Mouse (Mus musculus) gastrocnemius, postnatal 4 days (tissue): Measurements from ENCODE around the gene Dnajc25. TPM values are rescaled to one million over a fixed set of nuclear protein-coding genes. Genes with fewer than 3 reads are reported as not detected.

Source experiments
- DNase-seq, 2 experiments: peaks; one replicate each; pipeline ENCODE4 v3.0.0; 2021 to 2022; ENCODE audit warnings: low spot score in 2 of 2, mixed read lengths in 2 of 2
- total RNA-seq, 2 experiments: library from RNA; stranded (reverse); gene quantifications; 2 replicates each; pipeline ENCODE4 v1.2.3; 2021

The Dnajc25 gene
- total RNA-seq, 2 experiments from 2014 or later, result 15.8 to 17.4 TPM

- no peak for DNase-seq
Observed at GRCm38 (mm10) chr4:59057929-59058328, 63.1 kb downstream of the Dnajc25 start.

- no peak for DNase-seq
Observed at GRCm38 (mm10) chr4:59062526-59062925, 67.7 kb downstream of the Dnajc25 start.

GRCm38 (mm10) chr4:59069276-59069675 is 74.4 kb downstream of the Dnajc25 start:
- DNase-seq, result no peak

Other genes starting within 250 kb of the Dnajc25 start
- under 1 TPM; 0.08 to 0.25 TPM for gene Olfr267, start 207.3 kb upstream of the Dnajc25 start, total RNA-seq
- gene Ecpas, start 82.3 kb upstream of the Dnajc25 start, total RNA-seq, result 100 to 1,000 TPM; 172 to 190 TPM
- gene Zkscan16, start 51.4 kb upstream of the Dnajc25 start, total RNA-seq, result under 1 TPM; 0.54 to 0.69 TPM
- 10 to 100 TPM in 1 of 2 experiments, 1 to 10 TPM in 1; 8.4 to 10.3 TPM for gene Ptgr1, start 7.9 kb upstream of the Dnajc25 start, total RNA-seq
- 1 to 10 TPM in 1 of 2 experiments, not detected in 1; 5.3 TPM for gene Gm20503, start 8.1 kb downstream of the Dnajc25 start, total RNA-seq
- gene Gng10, start 40.0 kb downstream of the Dnajc25 start, total RNA-seq, result 10 to 100 TPM; 46.1 to 50.7 TPM
- not detected for gene AI481877, start 143.9 kb downstream of the Dnajc25 start, total RNA-seq
- 10 to 100 TPM; 28.0 to 29.0 TPM for gene Ugcg, start 194.2 kb downstream of the Dnajc25 start, total RNA-seq